7 mouse cellular contexts compared by ENCODE assay signal in the genomic region with DNA sequence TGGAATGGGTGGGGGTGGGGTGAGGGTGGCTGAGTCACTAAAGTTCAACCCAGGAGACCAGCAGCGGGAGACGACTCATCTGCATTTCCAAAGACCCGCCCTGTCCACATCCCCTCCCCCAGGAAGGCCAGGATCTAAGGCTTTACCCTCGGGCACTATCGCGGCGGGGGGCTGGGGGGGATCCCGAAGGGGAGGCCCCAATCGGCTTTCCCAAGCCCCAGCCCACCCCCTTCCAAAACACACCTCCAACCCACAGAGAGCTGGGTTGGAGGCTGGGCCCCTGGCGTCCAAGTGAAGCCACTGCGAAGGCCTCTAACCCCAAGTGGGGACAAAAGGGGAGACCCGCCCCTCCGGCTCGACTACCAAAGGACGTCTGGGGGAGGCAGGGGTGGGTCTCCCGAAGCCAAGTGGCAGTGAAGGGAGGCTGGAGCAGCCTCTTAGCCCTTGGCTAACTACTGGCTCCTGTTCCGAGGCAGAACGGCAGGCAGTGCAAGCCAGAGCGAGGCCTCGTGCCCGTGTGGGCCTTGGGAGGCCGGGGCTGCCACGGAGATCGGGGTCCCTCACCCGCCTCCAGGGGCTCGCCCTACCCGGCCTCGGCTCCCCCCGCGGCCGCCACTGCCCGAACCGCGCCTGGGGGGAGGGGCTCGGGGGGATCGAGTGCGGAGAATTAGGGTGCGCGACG. TPM values are rescaled to one million over a fixed set of nuclear protein-coding genes. Genes with fewer than 3 reads are reported as not detected.
DNase-seq lines count a peak whose midpoint lies in the region; ATAC-seq and TF ChIP-seq lines count a peak whose summit lies in the region.

No protein-coding gene starts in this region.

- no peaks in the 10 kb centered on the region for H3K36me3 ChIP-seq in hindbrain, embryonic 15.5 days
- peaks cover 24% of the 10 kb centered on the region for H3K36me3 ChIP-seq in liver, embryonic 12.5 days
- H3K36me3 ChIP-seq in neural tube, embryonic 12.5 days: peaks cover 15% of the 10 kb centered on the region; the same call in 1 of the 2 replicates

- peak overlapping the region; percentile 88 for H3K4me3 ChIP-seq in gastrocnemius, adult 2 months
- H3K4me3 ChIP-seq in hindbrain, embryonic 15.5 days: peak overlapping the region; percentile 94
- peak overlapping the region; percentile 98 for H3K4me3 ChIP-seq in liver, embryonic 12.5 days
- peak overlapping the region; percentile 89 for H3K4me3 ChIP-seq in neural tube, embryonic 12.5 days

- H3K27ac ChIP-seq in gastrocnemius, adult 2 months: peak overlapping the region; percentile 98
- peak overlapping the region; percentile 100 for H3K27ac ChIP-seq in hindbrain, embryonic 15.5 days (replicated peaks)
- peak overlapping the region; percentile 100 for H3K27ac ChIP-seq in liver, embryonic 12.5 days
- H3K27ac ChIP-seq in neural tube, embryonic 12.5 days: peak overlapping the region; percentile 100

- intact Hi-C loops in gastrocnemius, adult 2 months (cut with DNase I): no loop called here

- no peaks in the 10 kb centered on the region for H3K9me3 ChIP-seq in hindbrain, embryonic 15.5 days
- H3K9me3 ChIP-seq in liver, embryonic 12.5 days (replicated peaks): no peaks in the 10 kb centered on the region
- H3K9me3 ChIP-seq in neural tube, embryonic 12.5 days: no peaks in the 10 kb centered on the region

- DNase-seq in Muller cell, postnatal 12 days (ENCODE audit: inconsistent ontology term): peak; percentile 98
- DNase-seq in brain, embryonic 14.5 days (ENCODE audit: low read depth): peak; percentile 89
- peak; percentile 86 for DNase-seq in gastrocnemius, adult 2 months
- peak; percentile 85 for DNase-seq in urinary bladder, postnatal 14 days (ENCODE audit: low spot score)

- H3K9ac ChIP-seq in hindbrain, embryonic 15.5 days: peak overlapping the region; percentile 100
- peak overlapping the region; percentile 99 for H3K9ac ChIP-seq in liver, embryonic 12.5 days
- peak overlapping the region; percentile 100 for H3K9ac ChIP-seq in neural tube, embryonic 12.5 days

- peak; percentile 6; the same call in 1 of the 2 replicates for TF ChIP-seq CTCF in brain, embryonic 14.5 days (IDR thresholded peaks at IDR 0.05; ENCODE audit: borderline replicate concordance, extremely low read depth, insufficient read depth, insufficient read length)
- TF ChIP-seq CTCF in gastrocnemius, adult 2 months (IDR thresholded peaks at IDR 0.05): no peak; the same call in 1 of the 2 replicates

- WGBS in hindbrain, embryonic 15.5 days: under 1% methylated on average over 38 of the region's 40 CpGs
- WGBS in liver, embryonic 12.5 days (ENCODE audit: insufficient replicate concordance): under 1% methylated on average over 40 of the region's 40 CpGs
- WGBS in neural tube, embryonic 12.5 days: under 1% methylated on average over 40 of the region's 40 CpGs

- TF ChIP-seq POLR2A in brain, embryonic 14.5 days (IDR thresholded peaks at IDR 0.05; ENCODE audit: borderline replicate concordance, extremely low read depth, insufficient read depth, insufficient read length, poor library complexity, severe bottlenecking): peak; percentile 52; the same call in 1 of the 2 replicates

- ATAC-seq in hindbrain, embryonic 15.5 days (ENCODE audit: low FRiP score, low read depth): no peak; the same call in 1 of the 2 replicates
- peak; percentile 57 for ATAC-seq in liver, embryonic 12.5 days
- peak; percentile 38 for ATAC-seq in neural tube, embryonic 12.5 days (ENCODE audit: low FRiP score, low read depth)

- H3K4me2 ChIP-seq in hindbrain, embryonic 15.5 days: peak overlapping the region; percentile 99
- H3K4me2 ChIP-seq in liver, embryonic 12.5 days: peak overlapping the region; percentile 100
- H3K4me2 ChIP-seq in neural tube, embryonic 12.5 days (replicated peaks): peak overlapping the region; percentile 100

- H3K27me3 ChIP-seq in hindbrain, embryonic 15.5 days: no peaks in the 10 kb centered on the region
- no peaks in the 10 kb centered on the region for H3K27me3 ChIP-seq in liver, embryonic 12.5 days (replicated peaks)
- no peaks in the 10 kb centered on the region for H3K27me3 ChIP-seq in neural tube, embryonic 12.5 days (replicated peaks)

- peaks cover 51% of the 10 kb centered on the region for H3K4me1 ChIP-seq in hindbrain, embryonic 15.5 days (replicated peaks)
- H3K4me1 ChIP-seq in liver, embryonic 12.5 days: peaks cover 72% of the 10 kb centered on the region
- H3K4me1 ChIP-seq in neural tube, embryonic 12.5 days: peaks cover 45% of the 10 kb centered on the region

RNA-seq across cellular contexts. Expression of a gene that starts 3.6 kb away (rescaled TPM):
- 7.3 and 21.0 TPM in 2 replicates for polyA plus RNA-seq in brain, embryonic 14.5 days (2012; rRNA removed)
- 10 to 100 TPM in 1 of 2 experiments, 1 to 10 TPM in 1; 9.8 to 11.3 TPM for total RNA-seq in gastrocnemius, adult 2 months (2021)
- polyA plus RNA-seq in hindbrain, embryonic 15.5 days (2015; fragmentation: Nextera tagmentation; extraction: Ambion mirVana): 10.9 and 11.7 TPM in 2 replicates
- 6.0 and 6.1 TPM in 2 replicates for polyA plus RNA-seq in liver, embryonic 12.5 days (2016; fragmentation: Nextera tagmentation; extraction: Ambion mirVana)
- 12.9 and 13.0 TPM in 2 replicates for polyA plus RNA-seq in neural tube, embryonic 12.5 days (2016; fragmentation: Nextera tagmentation; extraction: Ambion mirVana)

RNA-seq across cellular contexts. Expression of a gene that starts 5.9 kb away (rescaled TPM):
- 9.3 and 11.0 TPM in 2 replicates for polyA plus RNA-seq in brain, embryonic 14.5 days (2012; rRNA removed)
- total RNA-seq in gastrocnemius, adult 2 months (2021): under 1 TPM; 0.28 to 0.36 TPM
- 16.7 and 19.3 TPM in 2 replicates for polyA plus RNA-seq in hindbrain, embryonic 15.5 days (2015; fragmentation: Nextera tagmentation; extraction: Ambion mirVana)
- 3.9 and 4.8 TPM in 2 replicates for polyA plus RNA-seq in liver, embryonic 12.5 days (2016; fragmentation: Nextera tagmentation; extraction: Ambion mirVana)
- 2.4 and 2.9 TPM in 2 replicates for polyA plus RNA-seq in neural tube, embryonic 12.5 days (2016; fragmentation: Nextera tagmentation; extraction: Ambion mirVana)

RNA-seq across cellular contexts. Expression of a gene that starts 30.8 kb away (rescaled TPM):
- polyA plus RNA-seq in brain, embryonic 14.5 days (2012; rRNA removed): 36.2 and 41.2 TPM in 2 replicates
- total RNA-seq in gastrocnemius, adult 2 months (2021): 10 to 100 TPM; 13.3 to 16.9 TPM
- polyA plus RNA-seq in hindbrain, embryonic 15.5 days (2015; fragmentation: Nextera tagmentation; extraction: Ambion mirVana): 75.3 and 75.7 TPM in 2 replicates
- 77.4 and 77.8 TPM in 2 replicates for polyA plus RNA-seq in liver, embryonic 12.5 days (2016; fragmentation: Nextera tagmentation; extraction: Ambion mirVana)
- 74.1 and 77.7 TPM in 2 replicates for polyA plus RNA-seq in neural tube, embryonic 12.5 days (2016; fragmentation: Nextera tagmentation; extraction: Ambion mirVana)

RNA-seq across cellular contexts. Expression of a gene that starts 44.2 kb away (rescaled TPM):
- polyA plus RNA-seq in brain, embryonic 14.5 days (2012; rRNA removed): not detected in 2 replicates
- total RNA-seq in gastrocnemius, adult 2 months (2021): not detected
- not detected in 2 replicates for polyA plus RNA-seq in hindbrain, embryonic 15.5 days (2015; fragmentation: Nextera tagmentation; extraction: Ambion mirVana)
- 5.9 and 6.1 TPM in 2 replicates for polyA plus RNA-seq in liver, embryonic 12.5 days (2016; fragmentation: Nextera tagmentation; extraction: Ambion mirVana)
- polyA plus RNA-seq in neural tube, embryonic 12.5 days (2016; fragmentation: Nextera tagmentation; extraction: Ambion mirVana): not detected in 2 replicates
